ENCODE assay signal across 10 mouse cellular contexts in genomic region chr16:70028649-70029048, GRCm38 (mm10).
A peak's percentile ranks its signal among the peaks of the same experiment; 100 is the strongest.
DNase-seq lines count a peak whose midpoint lies in the region; ATAC-seq and TF ChIP-seq lines count a peak whose summit lies in the region.
"Had no signal": no experiment of that assay in that cellular context is flagged by ENCODE, and none has a peak within 500 bp of the region (broad histone marks: within the 10 kb centered on the region; RNA-seq: fewer than 3 reads in every experiment).

No protein-coding gene starts in this region.

- H3K36me3 ChIP-seq in liver, adult 2 months (ENCODE audit: control insufficient read depth, insufficient read depth, low read length), result no peaks in the 10 kb centered on the region
- no peaks in the 10 kb centered on the region for H3K36me3 ChIP-seq in forebrain, embryonic 14.5 days (ENCODE audit: control insufficient read depth, insufficient read depth, low read length)
- H3K36me3 ChIP-seq: limb, embryonic 15.5 days had no signal

- no peaks in the 10 kb centered on the region for H3K9me3 ChIP-seq in forebrain, embryonic 14.5 days (replicated peaks; ENCODE audit: control insufficient read depth, low read length)
- H3K9me3 ChIP-seq: limb, embryonic 15.5 days had no signal

- no peak for TF ChIP-seq POLR2A in liver, adult 2 months (IDR thresholded peaks at IDR 0.05; ENCODE audit: extremely low read depth, insufficient read depth, low read length)

- H3K27me3 ChIP-seq in liver, adult 2 months (ENCODE audit: control insufficient read depth, insufficient read depth, low read length), result no peaks in the 10 kb centered on the region
- no peaks in the 10 kb centered on the region for H3K27me3 ChIP-seq in forebrain, embryonic 14.5 days (replicated peaks; ENCODE audit: control insufficient read depth, insufficient read depth, low read length)
- H3K27me3 ChIP-seq: limb, embryonic 15.5 days had no signal

- 70% methylated on average over 13 of the region's 13 CpGs for WGBS in liver, adult 2 months
- 71% methylated on average over 13 of the region's 13 CpGs for WGBS in forebrain, embryonic 14.5 days

- 0 out of 2 replicates have a peak, but pooled peaks have one; percentile 20 for TF ChIP-seq CTCF in liver, adult 2 months (IDR thresholded peaks at IDR 0.05; ENCODE audit: low read depth, low read length)

- ATAC-seq in frontal cortex, adult (ENCODE audit: low TSS enrichment), result 0 out of 2 replicates have a peak, but pooled peaks have one; percentile 50
- 0 out of 2 replicates have a peak, but pooled peaks have one; percentile 12 for ATAC-seq in forebrain, embryonic 14.5 days

- DNase-seq in frontal cortex, postnatal 14 days (ENCODE audit: low spot score in 2 of 2), result no peak
- no peak for DNase-seq in liver, adult 2 months (ENCODE audit: extremely low read depth, low read depth, low spot score)
- DNase-seq in liver, result no peak
- peak; percentile 72 for DNase-seq in ES-CJ7 (ENCODE audit: low read depth, low spot score)
- peak; percentile 14 for DNase-seq in forebrain, embryonic 14.5 days (ENCODE audit: low spot score)
- DNase-seq in urinary bladder, postnatal 10 days (ENCODE audit: low spot score), result no peak
- DNase-seq in cerebellum, postnatal 25 days, result no peak
- DNase-seq: gastrocnemius, postnatal 10 days had no signal

- H3K4me3 ChIP-seq in liver, adult 2 months (ENCODE audit: insufficient read depth, low read depth, low read length), result no peak overlapping the region
- H3K4me3 ChIP-seq in forebrain, embryonic 14.5 days (ENCODE audit: low read depth, low read length), result no peak overlapping the region
- H3K4me3 ChIP-seq: limb, embryonic 15.5 days had no signal

- H3K9ac ChIP-seq in liver, adult 2 months (ENCODE audit: low read depth, low read length), result no peak overlapping the region
- H3K9ac ChIP-seq in forebrain, embryonic 14.5 days (ENCODE audit: low read length), result no peak overlapping the region
- H3K9ac ChIP-seq: limb, embryonic 15.5 days had no signal

- no peak overlapping the region for H3K4me2 ChIP-seq in forebrain, embryonic 14.5 days (ENCODE audit: low read length)
- H3K4me2 ChIP-seq: limb, embryonic 15.5 days had no signal

- no peak overlapping the region for H3K27ac ChIP-seq in liver, adult 2 months (replicated peaks; ENCODE audit: insufficient read depth, low read depth, low read length)
- H3K27ac ChIP-seq in forebrain, embryonic 14.5 days (ENCODE audit: low read depth, low read length), result no peak overlapping the region
- H3K27ac ChIP-seq: limb, embryonic 15.5 days had no signal

- no peaks in the 10 kb centered on the region for H3K4me1 ChIP-seq in liver, adult 2 months (ENCODE audit: control insufficient read depth, insufficient read depth, low read length)
- H3K4me1 ChIP-seq in forebrain, embryonic 14.5 days (ENCODE audit: control insufficient read depth, insufficient read depth, low read length), result no peaks in the 10 kb centered on the region
- H3K4me1 ChIP-seq: limb, embryonic 15.5 days had no signal

- no peaks in the 10 kb centered on the region for H3K79me2 ChIP-seq in liver, adult 2 months (ENCODE audit: control insufficient read depth, insufficient read depth, low read length)

Comparison
In these comparisons a context has a peak if more than half of its experiments do, and no peak if none do; other contexts are left out.
1. DNase-seq: peak in ES-CJ7 (single experiment) and forebrain, embryonic 14.5 days (single experiment); none in frontal cortex, postnatal 14 days (0 of 2), liver, adult 2 months (single experiment), liver (single experiment), urinary bladder, postnatal 10 days (single experiment) and cerebellum, postnatal 25 days (0 of 2).